Mouse (Mus musculus): Measurements from ENCODE around the gene Tmem212.

Tmem212 gene

DNA sequence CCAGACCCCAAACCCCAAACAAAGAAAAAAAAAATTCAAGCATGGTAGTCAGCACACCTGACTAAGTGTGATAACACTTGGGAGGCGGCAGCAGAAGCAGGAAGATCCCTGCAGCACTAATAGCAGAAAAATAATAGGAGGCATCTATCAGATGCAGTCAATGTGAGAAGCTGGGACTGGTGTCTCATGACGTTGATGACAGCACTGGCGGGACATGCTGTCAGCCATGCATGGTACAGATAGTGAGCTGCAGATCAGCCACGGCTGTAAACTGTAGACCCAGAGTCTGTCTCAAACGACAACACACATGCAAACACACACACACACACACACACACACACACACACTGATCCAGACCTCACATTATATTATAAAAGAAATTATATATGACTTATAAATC lies 52.9 kb downstream of the Tmem212 start:
- DNase-seq (ENCODE audit: low read depth, low spot score): no peak

GRCm38 (mm10) chr3:27842856-27843255 lies 53.3 kb downstream of the Tmem212 start:
- no peak for DNase-seq (ENCODE audit: low read depth, low spot score)

DNA sequence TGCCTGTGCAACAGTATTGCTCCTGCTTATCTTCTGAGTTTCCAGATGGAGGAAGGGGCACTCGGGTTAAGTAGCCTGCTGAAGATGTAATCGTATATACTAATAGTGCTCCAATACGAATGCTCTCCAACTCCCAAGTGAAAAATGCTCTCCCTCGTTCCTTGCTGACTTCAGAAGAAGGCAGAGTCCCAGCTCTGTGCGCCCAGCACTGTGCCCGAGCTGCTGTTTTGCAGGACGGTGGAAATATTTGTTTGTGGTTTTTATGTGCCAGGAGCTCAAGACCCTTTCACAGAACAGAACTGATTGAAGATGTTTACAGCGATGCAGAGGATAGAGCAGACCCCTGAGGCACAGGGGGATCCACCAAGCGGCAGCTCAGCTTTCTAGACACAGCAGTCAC lies 55.9 kb downstream of the Tmem212 start:
- no peak for DNase-seq (ENCODE audit: low read depth, low spot score)

- DNase-seq (ENCODE audit: low read depth, low spot score): no peak
Observed at GRCm38 (mm10) chr3:27839795-27840194, 56.4 kb downstream of the Tmem212 start.

GRCm38 (mm10) chr3:27839231-27839630 lies 56.9 kb downstream of the Tmem212 start:
- no peak for DNase-seq (ENCODE audit: low read depth, low spot score)

GRCm38 (mm10) chr3:27836297-27836696 lies 59.9 kb downstream of the Tmem212 start:
- DNase-seq (ENCODE audit: low read depth, low spot score): no peak

- no peak for DNase-seq (ENCODE audit: low read depth, low spot score)
Observed at GRCm38 (mm10) chr3:27835786-27836185, 60.4 kb downstream of the Tmem212 start.

- no peak for DNase-seq (ENCODE audit: low read depth, low spot score)
Observed at GRCm38 (mm10) chr3:27828755-27829154, 67.4 kb downstream of the Tmem212 start.

GRCm38 (mm10) chr3:27827236-27827635 lies 68.9 kb downstream of the Tmem212 start:
- DNase-seq (ENCODE audit: low read depth, low spot score): no peak

DNA sequence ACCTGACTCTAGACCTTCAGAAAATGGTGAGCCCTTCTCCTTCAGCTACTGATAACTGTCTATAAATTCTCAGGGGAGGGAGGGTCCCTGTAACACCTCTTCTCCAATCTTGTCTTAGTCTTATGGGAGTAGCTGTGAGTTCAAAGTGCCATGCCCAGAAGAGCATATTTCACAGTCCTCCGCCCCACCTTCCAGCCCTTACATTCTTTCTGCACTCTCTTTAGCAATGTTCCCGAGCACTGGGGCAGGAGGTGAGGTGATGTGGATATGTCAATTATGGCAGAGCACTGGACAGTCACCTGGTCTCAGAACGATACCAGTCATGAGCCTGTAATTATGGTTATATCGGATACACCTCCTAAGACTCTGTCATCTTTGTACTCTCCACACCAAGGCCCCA lies 70.2 kb downstream of the Tmem212 start:
- DNase-seq (ENCODE audit: low read depth, low spot score): no peak

Data from embryo, embryonic 11.5 days (tissue).